Mouse (Mus musculus) MEL (cell line): ENCODE data around the gene Flt3l. TPM values are rescaled to one million over a fixed set of nuclear protein-coding genes. Genes with fewer than 3 reads are reported as not detected.
A peak's percentile ranks its signal among the peaks of the same experiment; 100 is the strongest.

Source experiments
- DNase-seq: peaks from one replicate; pipeline ENCODE4 v3.0.0; 2011; ENCODE audit warnings: low read depth, low spot score
- H3K27ac ChIP-seq: 2 replicates; pipeline ENCODE4 v1.5.1; 2012; ENCODE audit warnings: low read depth, mild to moderate bottlenecking, control low read depth, low read length, moderate library complexity; ENCODE audit not compliant: control insufficient read depth
- H3K27me3 ChIP-seq, 2 experiments: fragments of 150-350 bp in 1 of 2; sonication (generic) in 1 of 2; 2 replicates each; pipeline ENCODE4 v1.6.1; 2012; ENCODE audit warnings: low read length in 2 of 2, mild to moderate bottlenecking in 2 of 2, improper control_type of control experiment in 1 of 2, moderate library complexity in 1 of 2; ENCODE audit not compliant: insufficient read depth in 2 of 2, control insufficient read depth in 1 of 2
- H3K36me3 ChIP-seq, 2 experiments: 2 replicates each; pipeline ENCODE4 v1.6.1; 2012 to 2014; ENCODE audit warnings: low read length in 2 of 2, improper control_type of control experiment in 1 of 2, inconsistent platforms in 1 of 2, mild to moderate bottlenecking in 1 of 2; ENCODE audit not compliant: insufficient read depth in 2 of 2, control insufficient read depth in 1 of 2
- H3K4me1 ChIP-seq, 2 experiments: fragments of 150-350 bp in 1 of 2; sonication (generic) in 1 of 2; 2 replicates each; pipeline ENCODE4 v1.6.1; 2012; ENCODE audit warnings: low read length in 2 of 2, improper control_type of control experiment in 1 of 2, mild to moderate bottlenecking in 1 of 2; ENCODE audit not compliant: insufficient read depth in 2 of 2, control insufficient read depth in 1 of 2
- H3K4me3 ChIP-seq, 2 experiments: fragments of 150-350 bp in 1 of 2; sonication (generic) in 1 of 2; 2 replicates each; pipeline ENCODE4 v1.5.1; 2012; ENCODE audit warnings: low read depth in 2 of 2, low read length in 2 of 2, mild to moderate bottlenecking in 2 of 2, moderate library complexity in 2 of 2, control low read depth in 1 of 2, improper control_type of control experiment in 1 of 2; ENCODE audit not compliant: control insufficient read depth in 1 of 2, insufficient read depth in 1 of 2
- H3K79me2 ChIP-seq: 2 replicates; pipeline ENCODE4 v1.6.1; 2012; ENCODE audit warnings: mild to moderate bottlenecking, low read length, moderate library complexity; ENCODE audit not compliant: control insufficient read depth, poor library complexity, insufficient read depth
- H3K9ac ChIP-seq: 2 replicates; pipeline ENCODE4 v1.6.1; 2012; ENCODE audit warnings: low read depth, mild to moderate bottlenecking, control low read depth, low read length, moderate library complexity; ENCODE audit not compliant: control insufficient read depth, poor library complexity, severe bottlenecking
- H3K9me3 ChIP-seq: fragments of 150-350 bp; sonication (generic); replicated peaks from 2 replicates; pipeline ENCODE4 v1.6.1; 2012; ENCODE audit warnings: mild to moderate bottlenecking, low read length, improper control_type of control experiment, moderate library complexity; ENCODE audit not compliant: insufficient read depth
- BHLHE40 ChIP-seq: IDR thresholded peaks from 2 replicates; pipeline ENCODE4 v1.6.1; 2012; ENCODE audit warnings: low read depth, mild to moderate bottlenecking, inconsistent platforms, low read length, improper control_type of control experiment, borderline replicate concordance
- CHD2 ChIP-seq: IDR thresholded peaks from 2 replicates; pipeline ENCODE4 v1.6.1; 2011; ENCODE audit warnings: low read length, improper control_type of control experiment
- ETS1 ChIP-seq: IDR thresholded peaks from 2 replicates; pipeline ENCODE4 v1.6.1; 2012; ENCODE audit warnings: low read depth, mild to moderate bottlenecking, inconsistent platforms, low read length, improper control_type of control experiment, moderate library complexity
- JUND ChIP-seq: IDR thresholded peaks from 2 replicates; pipeline ENCODE4 v1.6.1; 2011; ENCODE audit warnings: low read depth, mild to moderate bottlenecking, improper control_type of control experiment, low read length
- KAT2A ChIP-seq: conservative IDR thresholded peaks from 2 replicates; pipeline ENCODE4 v1.6.1; 2012; ENCODE audit warnings: low read depth, low read length, improper control_type of control experiment, inconsistent platforms
- MAFK ChIP-seq: IDR thresholded peaks from 2 replicates; pipeline ENCODE4 v1.6.1; 2011; ENCODE audit warnings: low read depth, mild to moderate bottlenecking, low read length, improper control_type of control experiment, borderline replicate concordance
- MAZ ChIP-seq: IDR thresholded peaks from 2 replicates; pipeline ENCODE4 v1.6.1; 2012; ENCODE audit warnings: low read depth, mild to moderate bottlenecking, inconsistent platforms, low read length, improper control_type of control experiment
- MYB ChIP-seq: IDR thresholded peaks from 2 replicates; pipeline ENCODE4 v1.6.1; 2011; ENCODE audit warnings: mild to moderate bottlenecking, low read depth, low read length, improper control_type of control experiment
- MYC ChIP-seq: IDR thresholded peaks from 2 replicates; pipeline ENCODE4 v1.6.1; 2011; ENCODE audit warnings: low read depth, mild to moderate bottlenecking, low read length, improper control_type of control experiment, moderate library complexity
- NRF1 ChIP-seq: IDR thresholded peaks from 2 replicates; pipeline ENCODE4 v1.6.1; 2014; ENCODE audit warnings: low read depth, mild to moderate bottlenecking, inconsistent platforms, low read length, improper control_type of control experiment, moderate library complexity; ENCODE audit not compliant: poor library complexity, insufficient read depth, severe bottlenecking
- POLR2A ChIP-seq, 2 experiments: IDR thresholded peaks; 2 replicates each; pipeline ENCODE4 v1.6.1; 2011 to 2012; ENCODE audit warnings: low read length in 2 of 2, mild to moderate bottlenecking in 2 of 2, control low read depth in 1 of 2, improper control_type of control experiment in 1 of 2, low read depth in 1 of 2, moderate library complexity in 1 of 2; ENCODE audit not compliant: control insufficient read depth in 1 of 2, insufficient read depth in 1 of 2, poor library complexity in 1 of 2
- POLR2AphosphoS2 ChIP-seq: IDR thresholded peaks from 2 replicates; pipeline ENCODE4 v1.6.1; 2011; ENCODE audit warnings: low read length, improper control_type of control experiment
- SMC3 ChIP-seq: IDR thresholded peaks from 2 replicates; pipeline ENCODE4 v1.6.1; 2011; ENCODE audit warnings: low read depth, low read length, improper control_type of control experiment
- TBP ChIP-seq: IDR thresholded peaks from 2 replicates; pipeline ENCODE4 v1.8.0; 2011; ENCODE audit warnings: low read depth, low read length, improper control_type of control experiment
- USF2 ChIP-seq, 2 experiments: IDR thresholded peaks; 2 replicates each; pipeline ENCODE4 v1.6.1; 2011 to 2012; ENCODE audit warnings: improper control_type of control experiment in 2 of 2, low read length in 2 of 2, borderline replicate concordance in 1 of 2, inconsistent platforms in 1 of 2, low read depth in 1 of 2, mild to moderate bottlenecking in 1 of 2; ENCODE audit not compliant: insufficient read depth in 1 of 2
- ZKSCAN1 ChIP-seq: IDR thresholded peaks from 2 replicates; pipeline ENCODE4 v1.6.1; 2012; ENCODE audit warnings: low read depth, mild to moderate bottlenecking, inconsistent platforms, low read length, improper control_type of control experiment, moderate library complexity
- ZMIZ1 ChIP-seq: IDR thresholded peaks from 2 replicates; pipeline ENCODE4 v1.6.1; 2012; ENCODE audit warnings: low read depth, mild to moderate bottlenecking, inconsistent platforms, low read length, improper control_type of control experiment, moderate library complexity
- polyA plus RNA-seq, 2 experiments: library from polyadenylated mRNA; stranded (reverse) in 1 of 2; unstranded in 1 of 2; fragments of >175 nt in 1 of 2; fragments of >200 nt in 1 of 2; gene quantifications; 2 replicates each; pipeline versions ENCODE4 v1.2.1 to v1.2.4; 2012; ENCODE audit warnings: low replicate concordance in 2 of 2, low read depth in 1 of 2; ENCODE audit not compliant: insufficient read length in 2 of 2, insufficient read depth in 1 of 2, missing spikeins in 1 of 2
- total RNA-seq: library from RNA; depleted of rRNA; stranded (reverse); fragments of 300-350 nt; gene quantifications from 2 replicates; pipeline ENCODE4 v1.2.3, GENCODE M21; 2012

The Flt3l gene
- total and polyA plus RNA-seq, 3 experiments = 13.0 to 35.4 TPM; not detected in 1

- Histone ChIP-seq H3K79me2 (peaks cover 35% of the 10 kb centered on the region), H3K4me3 (peak overlapping the region in 1 of 2 experiments; percentile 84; a peak in 1 of 4 replicates), H3K27ac (peak overlapping the region; percentile 23; the same call in 1 of the 2 replicates), H3K9me3 (no peaks in the 10 kb centered on the region), H3K36me3 (peaks cover 7 to 17% of the 10 kb centered on the region in 2 experiments), H3K27me3 (no peaks in the 10 kb centered on the region), H3K9ac (peak overlapping the region; percentile 91), H3K4me1 (peaks cover 0 to 22% of the 10 kb centered on the region in 2 experiments; a peak in 2 of 4 replicates)
- TF ChIP-seq POLR2A (IDR thresholded peaks at IDR 0.05; ENCODE audit: control insufficient read depth in 1 of 2, insufficient read depth in 1 of 2, low read depth in 1 of 2, low read length in 2 of 2, poor library complexity in 1 of 2) (peak; percentile 10 to 64; a peak in 2 of 4 replicates), ZKSCAN1 (no peak), TBP (0 out of 2 replicates have a peak, but pooled peaks have one; percentile 28)
- DNase-seq = peak; percentile 74
Observed at GRCm38 (mm10) chr7:45121404-45121803, 14.8 kb downstream of the Flt3l start.

GRCm38 (mm10) chr7:45119780-45120709 is 16.2 kb downstream of the Flt3l start:
- Histone ChIP-seq H3K4me1 (peaks cover 0 to 22% of the 10 kb centered on the region in 2 experiments; a peak in 2 of 4 replicates), H3K9ac (no peak overlapping the region), H3K79me2 (peaks cover 25% of the 10 kb centered on the region), H3K9me3 (no peaks in the 10 kb centered on the region), H3K27ac (no peak overlapping the region; the same call in 1 of the 2 replicates), H3K4me3 (no peak overlapping the region), H3K36me3 (peaks cover 3 to 13% of the 10 kb centered on the region in 2 experiments; a peak in 3 of 4 replicates), H3K27me3 (no peaks in the 10 kb centered on the region)
- peak; percentile 57 for DNase-seq
- no peak for TF ChIP-seq BHLHE40
- no peak for TF ChIP-seq NRF1
- no peak for TF ChIP-seq JUND
- TF ChIP-seq SMC3 = no peak
- no peak for TF ChIP-seq TBP
- TF ChIP-seq POLR2A (IDR thresholded peaks at IDR 0.05; ENCODE audit: control insufficient read depth in 1 of 2, insufficient read depth in 1 of 2, low read depth in 1 of 2, low read length in 2 of 2, poor library complexity in 1 of 2) = peak in 1 of 2 experiments; percentile 26; a peak in 1 of 4 replicates
- TF ChIP-seq USF2 (IDR thresholded peaks at IDR 0.05; ENCODE audit: borderline replicate concordance in 1 of 2, insufficient read depth in 1 of 2, low read depth in 1 of 2, low read length in 2 of 2) = no peak
- no peak for TF ChIP-seq ETS1
- no peak for TF ChIP-seq MYB

DNA sequence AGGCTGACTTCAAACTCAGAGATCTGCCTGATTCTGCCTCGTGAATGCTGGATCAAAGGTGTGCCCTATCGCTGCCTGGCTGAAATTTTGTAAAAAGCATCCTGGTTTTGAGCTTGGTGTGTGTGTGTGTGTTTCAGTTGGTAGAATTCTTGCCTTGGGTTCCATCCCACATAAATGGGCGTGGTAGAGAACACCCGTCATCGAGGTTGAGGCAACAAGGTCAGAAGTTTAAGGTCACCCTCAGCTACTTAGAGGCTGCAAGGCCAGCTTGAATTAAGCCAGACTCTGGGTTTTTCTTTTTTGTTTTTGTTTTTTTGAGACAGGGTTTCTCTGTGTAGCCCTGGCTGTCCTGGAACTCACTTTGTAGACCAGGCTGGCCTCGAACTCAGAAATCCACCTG is 17.9 kb downstream of the Flt3l start:
- peaks cover 3 to 17% of the 10 kb centered on the region in 2 experiments; a peak in 3 of 4 replicates for H3K36me3 ChIP-seq
- DNase-seq = no peak

More for the DNA sequence above, 17.9 kb downstream of the Flt3l start:
- Histone ChIP-seq H3K9me3 (no peaks in the 10 kb centered on the region), H3K27ac (no peak overlapping the region), H3K79me2 (peaks cover 17% of the 10 kb centered on the region), H3K27me3 (no peaks in the 10 kb centered on the region), H3K9ac (no peak overlapping the region), H3K4me3 (no peak overlapping the region), H3K4me1 (peaks cover 3 to 28% of the 10 kb centered on the region in 2 experiments)
- TF ChIP-seq MAZ (no peak), KAT2A (no peak), ZMIZ1 (no peak), MAFK (no peak), MYB (no peak), USF2 (IDR thresholded peaks at IDR 0.05; ENCODE audit: borderline replicate concordance in 1 of 2, insufficient read depth in 1 of 2, low read depth in 1 of 2, low read length in 2 of 2) (no peak), CHD2 (no peak), POLR2AphosphoS2 (no peak), TBP (no peak), MYC (no peak)
